Mouse (Mus musculus) cerebellum, postnatal 4 days (tissue): ENCODE results near the gene Agap3.

Experiments
- DNase-seq, 2 experiments: peaks; one replicate each; pipeline ENCODE4 v3.0.0; 2022; ENCODE audit warnings: low spot score in 2 of 2, mixed read lengths in 1 of 2

Gene Agap3

GRCm38 (mm10) chr5:24452030-24452690 lies at the start of gene Agap3:
TSS of gene Agap3 (plus strand) at chr5:24452177.
- DNase-seq = peak in 1 of 2 experiments; percentile 49

DNA sequence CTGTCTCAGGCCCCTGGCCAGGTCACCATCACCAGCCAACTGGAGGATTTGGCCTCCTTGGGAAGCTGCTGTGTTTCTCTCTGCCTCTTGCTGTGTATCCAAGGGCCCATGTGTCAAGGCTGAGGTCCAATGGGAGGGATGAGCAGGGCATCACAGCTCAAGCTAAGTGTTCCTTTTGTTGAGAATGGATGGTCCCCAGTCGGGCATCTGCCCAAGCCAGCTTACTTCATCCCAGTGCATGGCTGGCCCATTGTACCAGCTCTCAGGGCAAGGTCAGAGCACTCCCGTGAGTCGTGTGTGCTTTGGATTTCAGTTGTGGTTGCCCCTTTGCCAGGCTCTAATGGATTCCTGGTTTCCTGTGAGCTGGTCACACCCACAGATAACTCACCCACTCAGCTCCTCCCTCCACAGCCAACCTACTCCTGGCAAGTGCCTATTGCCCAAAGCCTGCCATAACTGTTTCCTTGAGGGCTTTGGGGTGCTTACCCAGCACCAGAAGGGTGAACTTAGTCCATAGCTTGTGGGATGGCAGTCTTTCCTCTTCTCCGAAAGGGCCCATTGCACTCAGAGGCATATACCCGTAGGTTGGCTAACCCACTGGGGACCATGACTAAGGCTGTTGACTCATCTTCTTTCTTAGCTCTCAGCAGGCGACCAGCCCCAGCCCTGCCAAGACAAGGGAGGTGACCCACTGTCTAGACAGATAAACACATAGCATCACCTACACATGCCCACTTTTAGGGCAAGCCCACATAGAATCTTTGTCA lies 47.2 kb upstream of the Agap3 start:
- no peak for DNase-seq

- no peak for DNase-seq
These were observed 46.5 kb upstream of the Agap3 start for GRCm38 (mm10) chr5:24405389-24405876.

GRCm38 (mm10) chr5:24408651-24409050 lies 43.3 kb upstream of the Agap3 start:
- no peak for DNase-seq

- DNase-seq = no peak
These were observed 42.5 kb upstream of the Agap3 start for GRCm38 (mm10) chr5:24409466-24409865.

DNA sequence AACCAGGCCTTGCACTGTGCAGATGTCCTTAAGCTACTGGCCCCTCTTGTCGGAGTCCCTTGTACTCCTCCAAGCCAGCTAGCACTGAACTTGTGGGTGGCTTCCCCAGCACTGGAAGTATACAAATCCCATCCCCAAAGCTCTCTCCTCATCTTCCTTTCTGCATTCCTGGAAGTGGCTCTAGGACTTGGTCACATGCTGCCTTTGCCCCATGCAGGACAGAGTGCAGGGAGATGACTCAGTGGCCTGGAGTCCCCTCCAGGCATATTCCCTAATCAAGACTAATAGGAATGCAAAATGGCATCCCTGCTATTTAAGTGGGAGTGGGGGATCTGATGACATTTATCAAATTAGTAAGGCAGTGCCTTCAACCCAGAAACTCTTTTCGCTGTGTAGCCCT lies 39.9 kb upstream of the Agap3 start:
- no peak for DNase-seq

DNA sequence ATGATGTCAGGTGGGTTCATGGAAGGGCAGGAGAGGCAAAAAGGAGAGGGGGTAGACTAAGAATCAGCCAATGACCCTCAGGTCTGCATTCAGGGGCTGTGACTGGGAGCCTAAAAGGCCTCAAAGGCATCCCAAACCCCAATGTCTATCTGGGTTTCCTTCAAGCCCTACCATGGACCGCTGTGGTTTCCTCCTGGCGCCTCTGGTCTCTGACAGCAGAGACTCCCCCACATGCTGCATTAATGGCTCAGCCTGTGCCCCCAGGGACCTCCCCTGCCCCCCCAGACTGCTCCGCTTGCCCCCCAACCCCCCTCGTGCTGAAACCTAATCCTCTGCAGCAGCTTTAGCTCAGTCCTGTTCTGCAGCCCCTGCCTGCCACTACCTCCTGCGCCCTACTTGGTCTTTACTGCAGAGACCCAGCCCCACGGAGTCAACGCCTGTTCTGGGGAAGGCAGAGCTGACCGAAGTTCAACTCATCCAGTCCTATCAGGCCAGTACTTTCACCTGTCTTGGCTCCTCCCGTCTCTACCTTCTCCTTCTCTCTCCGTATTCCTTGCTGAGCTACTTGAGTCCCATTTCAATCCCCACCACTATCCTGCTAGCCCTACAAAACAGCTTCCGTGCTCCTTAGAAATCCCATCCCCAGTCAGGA lies 38.8 kb upstream of the Agap3 start, which contains the start of gene Asic3:
Gene Asic3 (plus strand): TSS at position 351 of the 652 bp plus-strand sequence.
- no peak for DNase-seq

DNA sequence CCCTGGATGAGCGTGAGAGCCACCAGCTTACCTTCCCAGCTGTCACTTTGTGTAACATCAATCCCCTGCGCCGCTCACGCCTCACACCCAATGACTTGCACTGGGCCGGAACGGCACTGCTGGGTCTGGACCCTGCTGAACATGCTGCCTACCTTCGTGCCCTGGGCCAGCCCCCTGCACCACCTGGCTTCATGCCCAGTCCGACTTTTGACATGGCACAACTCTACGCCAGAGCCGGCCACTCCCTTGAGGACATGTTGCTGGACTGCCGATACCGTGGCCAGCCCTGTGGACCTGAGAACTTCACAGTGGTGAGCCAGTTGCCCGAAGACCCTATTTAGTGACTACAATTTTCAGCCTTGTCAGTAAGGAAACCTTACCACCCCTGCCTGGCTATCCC lies 38.0 kb upstream of the Agap3 start:
- DNase-seq = no peak

GRCm38 (mm10) chr5:24416222-24416736 lies 35.7 kb upstream of the Agap3 start:
- DNase-seq = peak in 1 of 2 experiments; percentile 67

DNA sequence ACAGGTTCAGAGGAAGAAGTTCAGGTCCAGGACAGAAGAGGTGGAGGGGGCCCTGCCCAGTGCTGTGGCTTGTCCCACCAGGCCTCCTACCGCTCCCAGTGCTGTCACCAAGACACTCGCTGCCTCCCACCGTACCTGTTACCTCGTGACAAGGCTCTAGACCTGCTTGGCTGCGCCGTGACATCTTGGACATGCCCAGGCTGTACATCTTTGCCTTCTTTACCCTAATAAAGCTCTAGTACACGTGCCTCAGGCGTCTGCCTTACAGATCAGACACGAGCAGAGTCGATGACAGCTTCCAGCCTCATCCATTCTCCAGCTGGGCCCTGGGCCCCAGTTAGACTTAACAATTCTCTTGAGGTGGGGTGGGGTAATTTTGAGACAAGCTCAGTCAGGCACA lies 34.4 kb upstream of the Agap3 start:
- no peak for DNase-seq

DNA sequence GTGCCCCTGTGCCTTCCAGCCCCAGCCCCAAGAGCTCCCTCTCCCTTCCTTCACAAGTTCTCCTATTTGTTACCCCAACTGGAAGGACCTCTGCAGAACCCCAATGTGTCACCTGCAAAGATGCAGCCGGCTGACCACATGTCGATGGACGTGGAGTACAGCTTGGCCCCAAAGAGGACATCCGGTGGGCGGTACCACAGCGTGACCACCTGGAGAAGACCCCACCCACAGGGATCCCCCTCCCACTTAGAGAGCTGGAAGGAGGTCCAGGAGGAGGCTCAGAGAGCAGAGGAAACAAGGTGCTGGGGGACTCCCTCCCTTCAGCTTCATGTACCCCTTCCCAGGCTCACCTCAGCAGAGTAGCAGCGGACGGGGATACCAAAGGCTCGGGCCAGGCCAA lies 31.6 kb upstream of the Agap3 start:
- no peak for DNase-seq

DNA sequence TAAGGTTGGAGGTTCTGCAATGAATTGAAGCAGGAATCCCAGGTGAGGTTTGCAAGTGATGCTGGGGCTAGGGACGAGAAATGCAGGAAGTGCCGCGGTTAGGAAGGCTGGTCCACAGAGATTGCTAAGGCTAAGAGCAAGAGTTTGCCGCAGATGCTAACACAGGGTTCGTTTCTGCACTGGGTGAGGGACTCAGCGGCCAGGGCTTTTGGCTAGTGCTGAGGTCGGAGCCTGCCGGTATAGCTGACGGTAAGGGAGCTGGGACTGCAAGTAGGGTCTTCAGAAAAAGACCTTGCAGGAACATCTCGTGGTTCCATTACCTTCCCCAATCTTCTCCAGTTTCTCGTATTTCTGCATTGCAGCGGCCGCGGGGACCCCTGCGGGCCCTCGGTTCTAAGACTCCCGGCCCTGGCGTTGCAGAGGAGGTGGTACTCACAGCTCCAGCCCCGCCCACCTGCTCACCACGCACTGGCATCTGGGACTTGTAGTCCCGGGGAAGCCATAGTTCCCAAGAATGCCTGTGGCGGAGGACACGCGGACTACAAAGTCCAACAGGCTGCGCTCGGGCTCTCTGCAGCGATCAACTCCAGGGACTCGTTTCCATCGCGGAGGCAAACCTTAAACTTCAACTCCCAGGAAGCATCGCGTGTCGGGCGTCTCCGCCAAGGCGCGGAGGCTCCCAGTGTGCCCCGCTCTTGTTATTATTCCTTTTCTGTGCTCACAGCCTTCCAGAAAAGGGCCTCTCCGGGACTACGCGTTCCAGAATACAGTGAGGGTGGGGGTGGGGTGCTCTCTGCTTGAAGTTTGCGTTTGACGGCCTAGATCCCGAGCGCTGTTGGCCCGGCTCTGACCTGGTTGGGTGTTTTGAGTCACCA lies 28.6 kb upstream of the Agap3 start, which contains the start of the genes Cdk5 and Slc4a2:
Gene Cdk5 (minus strand): TSS at position 402 of the 875 bp plus-strand sequence.
Gene Slc4a2 (plus strand): TSS at position 709 of the 875 bp plus-strand sequence.
- peak; percentile 86 to 96 for DNase-seq

- no peak for DNase-seq
These were observed 27.8 kb upstream of the Agap3 start for GRCm38 (mm10) chr5:24424004-24424781.

- DNase-seq = peak in 1 of 2 experiments; percentile 78
These were observed 27.0 kb upstream of the Agap3 start for GRCm38 (mm10) chr5:24424861-24425411.

- peak in 1 of 2 experiments; percentile 41 for DNase-seq
These were observed 26.4 kb upstream of the Agap3 start for GRCm38 (mm10) chr5:24425421-24426036.

- no peak for DNase-seq
These were observed 25.9 kb upstream of the Agap3 start for GRCm38 (mm10) chr5:24426037-24426432.

DNA sequence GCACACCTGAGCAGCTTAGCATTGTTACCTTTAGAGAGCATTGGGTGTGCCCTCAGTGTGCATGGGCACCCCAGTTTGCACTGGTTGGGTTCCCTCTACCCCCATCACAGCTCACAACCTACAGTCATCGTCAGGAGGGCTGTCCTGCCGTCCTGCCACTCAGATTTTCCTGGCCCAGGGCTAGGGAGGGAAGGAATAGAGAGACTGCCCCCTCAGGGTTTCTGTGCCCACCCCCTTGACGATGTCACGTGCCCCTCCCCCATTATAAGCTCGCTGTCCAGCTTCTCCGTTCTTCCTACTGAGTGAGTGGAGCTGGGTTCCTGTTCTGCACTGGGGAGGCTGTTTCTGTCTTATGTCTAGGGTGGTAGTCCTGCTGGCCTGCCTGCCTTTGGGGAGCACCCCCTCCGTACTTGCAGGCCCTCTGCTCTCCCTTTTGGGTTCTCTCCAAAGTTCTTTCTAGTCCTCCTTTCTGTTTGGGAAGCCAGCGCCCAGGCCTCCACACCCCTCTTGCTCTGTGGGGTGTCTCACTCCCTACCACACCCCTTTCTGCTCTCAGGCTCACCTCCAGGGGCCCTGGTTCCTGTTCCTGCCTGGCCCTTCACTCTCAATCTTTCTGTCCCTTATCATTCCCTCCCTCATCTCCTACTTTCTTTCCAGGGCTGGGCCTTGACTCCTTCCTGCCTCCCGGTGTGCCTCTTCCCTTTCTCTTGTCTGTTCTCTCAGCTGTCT lies 25.3 kb upstream of the Agap3 start:
- no peak for DNase-seq

- no peak for DNase-seq
These were observed 24.7 kb upstream of the Agap3 start for GRCm38 (mm10) chr5:24427285-24427633.

- DNase-seq = no peak
These were observed 24.0 kb upstream of the Agap3 start for GRCm38 (mm10) chr5:24427981-24428402.
